Mouse (Mus musculus): ENCODE measurements around the gene Bach2. TPM values are rescaled to one million over a fixed set of nuclear protein-coding genes. Genes with fewer than 3 reads are reported as not detected.

Bach2 gene
- total RNA-seq, 1 experiment from 2014 or later, result 7.1 TPM

- no peak for ATAC-seq (replicated peaks; ENCODE audit: insufficient number of reproducible peaks, low FRiP score, low TSS enrichment, poor library complexity, severe bottlenecking)
Observed at GRCm38 (mm10) chr4:32219428-32220128, 19.0 kb upstream of the Bach2 start.

GRCm38 (mm10) chr4:32220129-32220491 is 18.5 kb upstream of the Bach2 start:
- no peak for ATAC-seq (replicated peaks; ENCODE audit: insufficient number of reproducible peaks, low FRiP score, low TSS enrichment, poor library complexity, severe bottlenecking)

- no peak for ATAC-seq (replicated peaks; ENCODE audit: insufficient number of reproducible peaks, low FRiP score, low TSS enrichment, poor library complexity, severe bottlenecking)
Observed at GRCm38 (mm10) chr4:32220961-32221360, 17.6 kb upstream of the Bach2 start.

GRCm38 (mm10) chr4:32223563-32223962 is 15.0 kb upstream of the Bach2 start:
- ATAC-seq (replicated peaks; ENCODE audit: insufficient number of reproducible peaks, low FRiP score, low TSS enrichment, poor library complexity, severe bottlenecking), result no peak

- ATAC-seq (replicated peaks; ENCODE audit: insufficient number of reproducible peaks, low FRiP score, low TSS enrichment, poor library complexity, severe bottlenecking), result no peak
Observed at GRCm38 (mm10) chr4:32225191-32225590, 13.4 kb upstream of the Bach2 start.

- ATAC-seq (replicated peaks; ENCODE audit: insufficient number of reproducible peaks, low FRiP score, low TSS enrichment, poor library complexity, severe bottlenecking), result no peak
Observed at GRCm38 (mm10) chr4:32227970-32228557, 10.5 kb upstream of the Bach2 start.

- no peak for ATAC-seq (replicated peaks; ENCODE audit: insufficient number of reproducible peaks, low FRiP score, low TSS enrichment, poor library complexity, severe bottlenecking)
Observed at GRCm38 (mm10) chr4:32229266-32229665, 9.3 kb upstream of the Bach2 start.

GRCm38 (mm10) chr4:32231258-32232055 is 7.1 kb upstream of the Bach2 start:
- ATAC-seq (replicated peaks; ENCODE audit: insufficient number of reproducible peaks, low FRiP score, low TSS enrichment, poor library complexity, severe bottlenecking), result no peak

- no peak for ATAC-seq (replicated peaks; ENCODE audit: insufficient number of reproducible peaks, low FRiP score, low TSS enrichment, poor library complexity, severe bottlenecking)
Observed at GRCm38 (mm10) chr4:32235920-32236705, 2.5 kb upstream of the Bach2 start.

- ATAC-seq (replicated peaks; ENCODE audit: insufficient number of reproducible peaks, low FRiP score, low TSS enrichment, poor library complexity, severe bottlenecking), result peak; percentile 40
Observed at GRCm38 (mm10) chr4:32238921-32239748, 531 bp downstream of the Bach2 start.

- ATAC-seq (replicated peaks; ENCODE audit: insufficient number of reproducible peaks, low FRiP score, low TSS enrichment, poor library complexity, severe bottlenecking), result peak; percentile 28
Observed at GRCm38 (mm10) chr4:32239749-32240131, 1.1 kb downstream of the Bach2 start.

- no peak for ATAC-seq (replicated peaks; ENCODE audit: insufficient number of reproducible peaks, low FRiP score, low TSS enrichment, poor library complexity, severe bottlenecking)
Observed at GRCm38 (mm10) chr4:32240457-32241030, 1.9 kb downstream of the Bach2 start.

GRCm38 (mm10) chr4:32241351-32241980 is 2.9 kb downstream of the Bach2 start:
- ATAC-seq (replicated peaks; ENCODE audit: insufficient number of reproducible peaks, low FRiP score, low TSS enrichment, poor library complexity, severe bottlenecking), result no peak

- no peak for ATAC-seq (replicated peaks; ENCODE audit: insufficient number of reproducible peaks, low FRiP score, low TSS enrichment, poor library complexity, severe bottlenecking)
Observed at GRCm38 (mm10) chr4:32242122-32242615, 3.6 kb downstream of the Bach2 start.

- no peak for ATAC-seq (replicated peaks; ENCODE audit: insufficient number of reproducible peaks, low FRiP score, low TSS enrichment, poor library complexity, severe bottlenecking)
Observed at GRCm38 (mm10) chr4:32243458-32243857, 4.9 kb downstream of the Bach2 start.

- ATAC-seq (replicated peaks; ENCODE audit: insufficient number of reproducible peaks, low FRiP score, low TSS enrichment, poor library complexity, severe bottlenecking), result no peak
Observed at GRCm38 (mm10) chr4:32244092-32244745, 5.6 kb downstream of the Bach2 start.

GRCm38 (mm10) chr4:32245586-32245985 is 7.0 kb downstream of the Bach2 start:
- no peak for ATAC-seq (replicated peaks; ENCODE audit: insufficient number of reproducible peaks, low FRiP score, low TSS enrichment, poor library complexity, severe bottlenecking)

All from monocyte, adult 5-6 weeks (primary cell).